Mouse (Mus musculus) hindlimb bud, embryonic 11.5 days (tissue): Measurements from ENCODE around the gene Ppp2r2d.

Experiments used
- DNase-seq: peaks from one replicate; pipeline ENCODE4 v3.0.0-alpha.2; 2012; ENCODE audit warnings: low read depth, low spot score; ENCODE audit errors: extremely low spot score

Ppp2r2d gene

GRCm38 (mm10) chr7:138856670-138857069 is 10.8 kb downstream of the Ppp2r2d start:
- DNase-seq, result no peak

GRCm38 (mm10) chr7:138863950-138864572 is 18.2 kb downstream of the Ppp2r2d start:
- DNase-seq, result no peak

GRCm38 (mm10) chr7:138864776-138865175 is 18.9 kb downstream of the Ppp2r2d start:
- no peak for DNase-seq

GRCm38 (mm10) chr7:138867286-138867685 is 21.4 kb downstream of the Ppp2r2d start:
- no peak for DNase-seq

- no peak for DNase-seq
Measured at GRCm38 (mm10) chr7:138868316-138868715, 22.4 kb downstream of the Ppp2r2d start.

- no peak for DNase-seq
Measured at GRCm38 (mm10) chr7:138872956-138873355, 27.1 kb downstream of the Ppp2r2d start.

- DNase-seq, result no peak
Measured at GRCm38 (mm10) chr7:138875031-138875430, 29.2 kb downstream of the Ppp2r2d start.

GRCm38 (mm10) chr7:138883724-138884123 is 37.8 kb downstream of the Ppp2r2d start:
- no peak for DNase-seq

GRCm38 (mm10) chr7:138885365-138886289 is 39.7 kb downstream of the Ppp2r2d start:
- no peak for DNase-seq

GRCm38 (mm10) chr7:138898122-138898521 is 52.2 kb downstream of the Ppp2r2d start:
- DNase-seq, result no peak

GRCm38 (mm10) chr7:138898743-138899142 is 52.9 kb downstream of the Ppp2r2d start:
- DNase-seq, result no peak

- no peak for DNase-seq
Measured at GRCm38 (mm10) chr7:138903886-138904435, 58.1 kb downstream of the Ppp2r2d start.

GRCm38 (mm10) chr7:138906441-138906840 is 60.6 kb downstream of the Ppp2r2d start:
- no peak for DNase-seq

GRCm38 (mm10) chr7:138907043-138907442 is 61.2 kb downstream of the Ppp2r2d start:
- no peak for DNase-seq

- DNase-seq, result no peak
Measured at GRCm38 (mm10) chr7:138907976-138908375, 62.1 kb downstream of the Ppp2r2d start.

- no peak for DNase-seq
Measured at GRCm38 (mm10) chr7:138908768-138909276, 62.9 kb downstream of the Ppp2r2d start.

GRCm38 (mm10) chr7:138909277-138910192 is 63.7 kb downstream of the Ppp2r2d start, which contains the start of gene Bnip3:
Gene Bnip3 (minus strand): TSS chr7:138909519.
- no peak for DNase-seq

GRCm38 (mm10) chr7:138910193-138910562 is 64.3 kb downstream of the Ppp2r2d start:
- no peak for DNase-seq

- DNase-seq, result no peak
Measured at GRCm38 (mm10) chr7:138913616-138914015, 67.7 kb downstream of the Ppp2r2d start.

GRCm38 (mm10) chr7:138919156-138919944 is 73.5 kb downstream of the Ppp2r2d start:
- no peak for DNase-seq
